Mouse (Mus musculus) heart, embryonic 11.5 days (tissue): ENCODE measurements around the gene Mmp2. TPM values are rescaled to one million over a fixed set of nuclear protein-coding genes. Genes with fewer than 3 reads are reported as not detected.
A peak's percentile ranks its signal among the peaks of the same experiment; 100 is the strongest.

ENCODE experiments used
- ATAC-seq: fragments of 200-750 bp; cut with Nextera tagmentation; replicated peaks from 2 replicates; pipeline ENCODE4 v1.8.0; 2017; ENCODE audit warnings: moderate library complexity; ENCODE audit not compliant: insufficient number of reproducible peaks, low FRiP score, low TSS enrichment
- H3K27ac ChIP-seq: fragments of 300-500 bp; sonication (generic); 2 replicates; pipeline ENCODE4 v1.5.1; 2014; ENCODE audit warnings: mild to moderate bottlenecking, low read depth, low read length
- H3K27me3 ChIP-seq: fragments of 300-500 bp; sonication (generic); 2 replicates; pipeline ENCODE4 v1.6.1; 2014; ENCODE audit warnings: mild to moderate bottlenecking, low read length, mixed read lengths; ENCODE audit not compliant: control insufficient read depth, insufficient read depth
- H3K36me3 ChIP-seq: fragments of 300-500 bp; sonication (generic); 2 replicates; pipeline ENCODE4 v1.6.1; 2014; ENCODE audit warnings: mild to moderate bottlenecking, low read length, moderate library complexity, mixed read lengths; ENCODE audit not compliant: control insufficient read depth, insufficient read depth
- H3K4me1 ChIP-seq: fragments of 300-500 bp; sonication (generic); 2 replicates; pipeline ENCODE4 v1.6.1; 2014; ENCODE audit warnings: low read length; ENCODE audit not compliant: control insufficient read depth, insufficient read depth
- H3K4me2 ChIP-seq: fragments of 300-500 bp; sonication (generic); 2 replicates; pipeline ENCODE4 v1.6.1; 2014; ENCODE audit warnings: mild to moderate bottlenecking, moderate library complexity
- H3K4me3 ChIP-seq: fragments of 300-500 bp; sonication (generic); 2 replicates; pipeline ENCODE4 v1.5.1; 2014; ENCODE audit warnings: low read depth, low read length
- H3K9ac ChIP-seq: fragments of 300-500 bp; sonication (generic); 2 replicates; pipeline ENCODE4 v1.6.1; 2014; ENCODE audit warnings: mild to moderate bottlenecking, low read depth, low read length, moderate library complexity
- H3K9me3 ChIP-seq: fragments of 300-500 bp; sonication (generic); replicated peaks from 2 replicates; pipeline ENCODE4 v1.6.1; 2016; ENCODE audit warnings: low read length; ENCODE audit not compliant: control insufficient read depth
- WGBS: fragments of 180-500 bp; shearing (Covaris S2); extraction: QIAGEN DNeasy Blood & Tissue Kit; methylation state at CpG from one replicate; pipeline ENCODE4 v1.1.7; 2014; ENCODE audit not compliant: insufficient replicate concordance; 5-methylcytosine and 5-hydroxymethylcytosine counted together
- polyA plus RNA-seq: library from polyadenylated mRNA; unstranded; fragments of >200 nt; fragmentation: Nextera tagmentation; extraction: Ambion mirVana; gene quantifications from 2 replicates; pipeline ENCODE4 v1.2.1, GENCODE M21; 2014

Mmp2 gene
- polyA plus RNA-seq, 1 experiment from 2014 or later, result 107 TPM

DNA sequence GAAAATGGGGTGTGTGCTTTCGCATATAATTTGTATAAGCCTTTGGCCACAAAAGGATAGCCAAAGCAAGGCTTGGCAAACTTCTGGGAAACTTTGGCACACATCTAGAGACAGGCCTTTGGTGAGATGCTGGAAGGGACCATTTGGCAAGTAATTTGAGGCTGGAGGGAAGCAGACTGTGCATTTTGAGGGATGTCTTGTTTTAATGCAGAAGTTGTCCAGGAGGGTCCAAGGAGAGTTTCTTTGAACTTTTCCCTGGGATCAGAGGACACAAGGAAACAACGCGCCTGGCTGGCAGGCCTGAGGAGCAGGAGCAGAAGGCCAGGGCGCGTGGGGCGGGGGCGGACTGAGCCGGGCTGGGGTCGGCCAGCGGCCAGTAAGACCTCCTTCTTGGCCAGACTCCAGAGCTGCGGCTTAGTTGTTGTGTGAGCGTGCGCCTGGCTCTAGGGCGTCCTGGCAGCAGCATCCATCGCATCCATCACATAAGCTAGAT is 1.2 kb downstream of the Mmp2 start:
- Histone ChIP-seq H3K9me3 (no peaks in the 10 kb centered on the region), H3K27ac (no peak overlapping the region), H3K27me3 (peaks cover 18% of the 10 kb centered on the region), H3K36me3 (no peaks in the 10 kb centered on the region), H3K4me3 (peak overlapping the region; percentile 56), H3K4me1 (no peaks in the 10 kb centered on the region; the same call in 1 of the 2 replicates), H3K4me2 (peak overlapping the region; percentile 77), H3K9ac (no peak overlapping the region; the same call in 1 of the 2 replicates)
- WGBS, result 30% methylated on average over 15 of the region's 15 CpGs
- ATAC-seq, result no peak

DNA sequence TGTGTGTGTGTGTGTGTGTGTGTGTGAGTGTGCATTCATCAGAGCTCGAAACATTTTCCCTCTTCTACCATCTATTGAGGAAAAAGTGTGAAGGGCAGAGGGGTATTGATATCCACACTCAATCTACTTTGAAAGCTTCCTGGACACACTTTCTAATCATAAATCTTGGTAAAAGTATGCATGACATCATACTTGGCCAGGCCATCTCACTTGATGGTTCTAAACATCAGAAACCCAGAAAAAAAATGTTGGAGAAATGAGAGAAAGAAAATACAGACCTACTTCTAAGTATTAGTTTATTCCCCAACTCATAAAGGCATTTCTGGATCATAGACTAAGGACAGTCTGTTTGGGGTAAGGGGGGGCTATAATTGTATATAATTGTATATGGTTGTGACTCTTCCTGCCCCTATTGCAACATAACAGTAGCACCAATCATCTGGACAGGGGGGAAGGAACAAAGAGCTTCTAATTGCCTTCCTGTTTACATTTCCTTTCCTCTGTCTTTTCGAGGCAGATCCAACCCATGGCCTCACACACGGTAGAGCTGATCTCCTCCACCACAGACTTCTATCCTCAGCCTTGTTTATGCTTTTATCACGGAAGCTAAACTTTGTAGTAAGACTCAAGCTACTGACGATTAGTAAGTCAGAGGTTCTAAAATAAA is 7.1 kb downstream of the Mmp2 start:
- H3K36me3 ChIP-seq, result peaks cover 2% of the 10 kb centered on the region; the same call in 1 of the 2 replicates
- H3K9ac ChIP-seq, result no peak overlapping the region
- H3K9me3 ChIP-seq, result no peaks in the 10 kb centered on the region
- no peak for ATAC-seq
- H3K4me1 ChIP-seq, result no peaks in the 10 kb centered on the region
- no peak overlapping the region for H3K27ac ChIP-seq
- H3K27me3 ChIP-seq, result no peaks in the 10 kb centered on the region
- no peak overlapping the region for H3K4me2 ChIP-seq
- 53% methylated on average over 5 of the region's 5 CpGs for WGBS
- no peak overlapping the region for H3K4me3 ChIP-seq

DNA sequence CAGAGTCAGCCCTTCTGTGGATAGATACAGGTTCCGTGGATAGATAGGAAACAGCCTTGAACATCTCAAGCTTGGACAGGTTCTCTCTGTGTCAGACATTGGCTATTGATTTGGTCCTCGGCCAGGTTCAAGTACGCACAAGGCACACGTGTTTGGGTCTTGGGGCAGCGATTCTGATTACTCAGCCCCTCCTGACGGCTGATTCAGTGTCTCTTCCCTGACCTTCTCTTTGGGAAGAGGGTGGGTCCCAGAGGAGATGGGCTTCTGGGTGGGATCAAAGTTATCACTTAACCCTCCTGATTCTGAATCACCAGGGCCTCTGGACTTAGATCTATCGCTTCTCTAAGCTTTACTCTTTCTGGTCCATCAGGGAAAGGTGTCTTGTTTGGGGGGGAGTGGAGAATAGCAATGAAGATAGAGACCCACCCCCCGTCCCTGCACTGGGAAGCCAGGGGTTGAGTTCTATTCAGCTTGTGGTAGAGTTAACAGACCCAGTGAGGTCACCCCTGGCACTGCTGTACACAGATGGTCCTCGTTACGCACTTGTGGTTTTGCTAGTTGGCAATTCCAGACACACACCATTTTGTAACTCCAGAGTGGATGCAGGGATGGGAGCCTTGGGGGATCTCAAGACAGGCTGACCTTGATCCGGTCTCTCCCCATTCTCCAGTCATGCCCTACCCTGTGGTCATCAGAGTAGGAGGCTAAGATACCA is 7.9 kb downstream of the Mmp2 start:
- ATAC-seq, result no peak
- Histone ChIP-seq H3K36me3 (peaks cover 5% of the 10 kb centered on the region; the same call in 1 of the 2 replicates), H3K4me2 (no peak overlapping the region), H3K27me3 (no peaks in the 10 kb centered on the region), H3K27ac (no peak overlapping the region), H3K4me3 (no peak overlapping the region), H3K9ac (no peak overlapping the region), H3K4me1 (no peaks in the 10 kb centered on the region), H3K9me3 (no peaks in the 10 kb centered on the region)
- 75% methylated on average over 11 of the region's 11 CpGs for WGBS

DNA sequence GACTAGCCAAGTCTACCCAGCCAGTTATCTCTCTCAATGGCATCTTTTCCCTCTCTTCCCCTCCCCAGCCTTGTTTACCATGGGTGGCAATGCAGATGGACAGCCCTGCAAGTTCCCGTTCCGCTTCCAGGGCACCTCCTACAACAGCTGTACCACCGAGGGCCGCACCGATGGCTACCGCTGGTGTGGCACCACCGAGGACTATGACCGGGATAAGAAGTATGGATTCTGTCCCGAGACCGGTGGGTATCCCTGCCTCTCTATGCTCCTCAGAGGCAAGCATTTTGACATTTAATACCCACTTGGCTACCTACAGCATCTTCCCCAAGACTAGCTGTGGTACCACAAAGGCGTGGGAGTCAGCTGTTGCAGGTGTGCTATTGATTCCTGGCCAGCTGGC is 8.8 kb downstream of the Mmp2 start:
- Histone ChIP-seq H3K36me3 (peaks cover 8% of the 10 kb centered on the region; the same call in 1 of the 2 replicates), H3K27ac (no peak overlapping the region), H3K27me3 (no peaks in the 10 kb centered on the region), H3K4me3 (no peak overlapping the region), H3K9ac (no peak overlapping the region), H3K4me1 (no peaks in the 10 kb centered on the region), H3K9me3 (no peaks in the 10 kb centered on the region), H3K4me2 (no peak overlapping the region)
- WGBS, result 89% methylated on average over 11 of the region's 11 CpGs
- ATAC-seq, result no peak

DNA sequence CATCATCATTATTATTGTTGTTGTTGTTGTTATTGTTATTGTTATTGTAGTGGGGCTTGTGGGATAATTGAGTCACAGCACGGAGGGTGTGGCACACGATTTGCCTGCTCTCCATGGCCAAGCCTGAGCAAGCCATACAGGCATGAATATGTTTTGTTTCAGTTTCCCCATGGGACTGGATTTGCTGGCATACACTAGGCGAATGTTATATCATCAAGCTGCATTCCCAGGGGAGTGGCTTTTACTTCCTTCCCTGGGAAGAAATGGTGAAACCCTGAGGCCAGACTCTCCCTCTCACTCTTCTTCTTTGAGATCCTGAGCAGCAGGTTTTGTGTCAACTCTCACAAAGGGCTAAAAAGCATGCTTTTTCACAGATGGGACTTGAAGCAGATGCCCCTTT is 11.5 kb downstream of the Mmp2 start:
- Histone ChIP-seq H3K4me1 (no peaks in the 10 kb centered on the region), H3K9ac (no peak overlapping the region), H3K27me3 (no peaks in the 10 kb centered on the region), H3K4me3 (no peak overlapping the region), H3K9me3 (no peaks in the 10 kb centered on the region), H3K36me3 (peaks cover 10% of the 10 kb centered on the region), H3K4me2 (no peak overlapping the region), H3K27ac (no peak overlapping the region)
- ATAC-seq, result no peak
- WGBS, result 72% methylated on average over 3 of the region's 3 CpGs

DNA sequence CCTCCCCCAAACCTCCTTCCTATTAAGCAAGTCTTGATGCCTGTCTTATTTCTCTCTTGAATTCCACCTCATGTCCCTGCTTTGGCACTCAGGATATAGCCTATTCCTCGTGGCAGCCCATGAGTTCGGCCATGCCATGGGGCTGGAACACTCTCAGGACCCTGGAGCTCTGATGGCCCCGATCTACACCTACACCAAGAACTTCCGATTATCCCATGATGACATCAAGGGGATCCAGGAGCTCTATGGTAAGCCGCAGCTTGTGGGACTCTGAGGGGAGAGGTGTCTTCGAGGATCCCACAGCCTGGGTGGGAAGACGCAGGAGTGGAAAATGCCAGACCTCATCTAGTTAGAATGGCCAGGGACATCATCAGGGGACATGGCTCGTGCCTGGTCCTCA is 12.1 kb downstream of the Mmp2 start:
- H3K4me3 ChIP-seq, result no peak overlapping the region
- H3K36me3 ChIP-seq, result peaks cover 16% of the 10 kb centered on the region
- no peak for ATAC-seq
- no peaks in the 10 kb centered on the region for H3K9me3 ChIP-seq
- no peak overlapping the region for H3K27ac ChIP-seq
- no peak overlapping the region for H3K9ac ChIP-seq
- no peaks in the 10 kb centered on the region for H3K27me3 ChIP-seq
- WGBS, result 86% methylated on average over 8 of the region's 8 CpGs
- no peaks in the 10 kb centered on the region for H3K4me1 ChIP-seq
- H3K4me2 ChIP-seq, result no peak overlapping the region

DNA sequence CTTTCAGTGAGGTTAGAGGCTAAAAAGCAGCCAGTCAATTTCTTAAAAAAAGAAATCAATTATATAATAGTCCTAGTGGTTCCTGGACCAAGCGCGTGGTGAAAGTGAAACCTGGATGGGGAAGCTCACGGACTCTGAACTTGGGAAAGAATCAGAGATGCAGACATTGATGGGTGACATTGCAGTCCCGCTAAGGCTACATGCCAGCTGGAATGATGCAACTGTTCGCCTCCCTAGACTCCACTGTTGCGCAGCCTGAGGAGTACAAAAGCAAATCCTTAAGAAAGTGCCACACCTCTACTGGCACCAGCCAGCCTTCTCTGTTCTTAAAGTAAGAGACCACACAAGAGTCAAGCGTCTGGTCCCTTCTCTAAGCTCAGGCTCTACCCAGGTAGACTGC is 12.8 kb downstream of the Mmp2 start:
- no peak overlapping the region for H3K4me2 ChIP-seq
- peaks cover 16% of the 10 kb centered on the region for H3K36me3 ChIP-seq
- WGBS, result 92% methylated on average over 7 of the region's 7 CpGs
- H3K4me1 ChIP-seq, result no peaks in the 10 kb centered on the region
- ATAC-seq, result no peak
- H3K27ac ChIP-seq, result no peak overlapping the region
- no peak overlapping the region for H3K4me3 ChIP-seq
- H3K27me3 ChIP-seq, result no peaks in the 10 kb centered on the region
- H3K9ac ChIP-seq, result no peak overlapping the region
- H3K9me3 ChIP-seq, result no peaks in the 10 kb centered on the region

DNA sequence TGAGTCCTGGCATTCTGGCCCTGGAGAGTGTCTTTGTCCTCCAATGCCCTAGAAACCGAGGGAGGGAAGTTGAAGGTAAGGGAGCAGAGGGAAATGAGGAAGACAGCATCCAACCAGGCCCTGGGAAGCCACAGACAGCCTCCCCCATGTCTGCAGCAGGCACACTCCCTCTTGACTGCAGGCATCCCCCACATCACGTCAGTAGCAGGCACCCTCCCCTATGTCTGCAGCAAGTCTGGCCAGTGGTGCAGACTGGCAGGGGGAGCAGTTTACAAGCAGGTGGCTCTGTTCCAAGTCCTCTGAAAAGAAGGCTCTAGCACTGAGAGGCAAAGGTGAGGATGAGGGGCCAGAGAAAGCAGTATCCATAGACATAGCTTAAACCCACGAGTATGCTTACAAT is 19.6 kb downstream of the Mmp2 start:
- Histone ChIP-seq H3K27ac (peak overlapping the region; percentile 82), H3K36me3 (peaks cover 8% of the 10 kb centered on the region)
- 26% methylated on average over 3 of the region's 3 CpGs for WGBS

More for the DNA sequence above, 19.6 kb downstream of the Mmp2 start:
- Histone ChIP-seq H3K27me3 (no peaks in the 10 kb centered on the region), H3K9ac (peak overlapping the region; percentile 36; the same call in 1 of the 2 replicates), H3K9me3 (no peaks in the 10 kb centered on the region), H3K4me1 (peaks cover 21% of the 10 kb centered on the region), H3K4me2 (peak overlapping the region; percentile 46), H3K4me3 (no peak overlapping the region)
- ATAC-seq, result peak; percentile 68; the same call in 1 of the 2 replicates
